Mouse (Mus musculus) skeletal muscle tissue, postnatal 0 days (tissue): ENCODE data around the gene Tmppe. TPM values are rescaled to one million over a fixed set of nuclear protein-coding genes. Genes with fewer than 3 reads are reported as not detected.

Experiments
- polyA plus RNA-seq: library from polyadenylated mRNA; unstranded; fragments of >200 nt; fragmentation: Nextera tagmentation; extraction: Ambion mirVana; gene quantifications from 2 replicates; pipeline ENCODE4 v1.2.1, GENCODE M21; 2015

Tmppe gene
- 2.5 and 2.7 TPM in 2 replicates for polyA plus RNA-seq

DNA sequence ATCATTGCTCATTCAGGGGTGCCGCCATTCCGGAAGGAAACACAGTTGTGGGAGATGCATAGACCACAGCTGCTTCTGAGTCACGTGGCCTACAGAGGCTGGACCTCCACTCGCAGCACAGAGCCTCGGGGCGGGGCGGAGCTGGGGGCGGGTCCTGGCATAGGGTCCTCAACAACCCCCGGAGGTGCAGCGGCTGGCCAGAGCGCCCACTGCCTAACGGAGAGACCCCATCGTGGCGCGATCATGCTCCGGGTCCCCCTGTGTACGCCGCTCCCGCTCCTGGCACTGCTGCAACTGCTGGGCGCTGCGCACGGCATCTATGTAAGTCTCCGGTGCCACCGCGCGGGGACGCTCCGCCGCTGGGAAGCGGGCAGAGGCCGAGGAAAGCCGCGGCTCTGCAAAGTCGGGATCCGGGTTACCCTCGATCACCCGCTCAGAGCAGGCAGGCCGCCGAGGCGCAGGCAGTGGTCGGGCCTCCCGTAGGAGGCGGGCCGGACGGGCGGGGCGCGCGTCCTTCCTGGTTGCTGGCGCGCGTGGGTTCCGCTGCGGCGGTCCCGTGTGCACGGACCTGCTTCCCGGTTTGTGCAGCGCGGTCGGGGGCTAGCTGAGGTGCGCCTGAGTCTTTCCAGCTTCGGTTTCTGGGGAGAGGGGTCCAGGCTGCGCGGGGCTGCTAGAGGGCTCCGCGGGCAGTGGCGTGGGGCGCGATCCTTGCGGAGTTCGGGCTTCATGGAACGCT, at the start of gene Tmppe, which contains the start of gene Glb1:
TSS of gene Tmppe (plus strand) at position 157 of the 736 bp plus-strand sequence.
TSS of gene Glb1 (plus strand) at position 128 of the 736 bp plus-strand sequence.

DNA sequence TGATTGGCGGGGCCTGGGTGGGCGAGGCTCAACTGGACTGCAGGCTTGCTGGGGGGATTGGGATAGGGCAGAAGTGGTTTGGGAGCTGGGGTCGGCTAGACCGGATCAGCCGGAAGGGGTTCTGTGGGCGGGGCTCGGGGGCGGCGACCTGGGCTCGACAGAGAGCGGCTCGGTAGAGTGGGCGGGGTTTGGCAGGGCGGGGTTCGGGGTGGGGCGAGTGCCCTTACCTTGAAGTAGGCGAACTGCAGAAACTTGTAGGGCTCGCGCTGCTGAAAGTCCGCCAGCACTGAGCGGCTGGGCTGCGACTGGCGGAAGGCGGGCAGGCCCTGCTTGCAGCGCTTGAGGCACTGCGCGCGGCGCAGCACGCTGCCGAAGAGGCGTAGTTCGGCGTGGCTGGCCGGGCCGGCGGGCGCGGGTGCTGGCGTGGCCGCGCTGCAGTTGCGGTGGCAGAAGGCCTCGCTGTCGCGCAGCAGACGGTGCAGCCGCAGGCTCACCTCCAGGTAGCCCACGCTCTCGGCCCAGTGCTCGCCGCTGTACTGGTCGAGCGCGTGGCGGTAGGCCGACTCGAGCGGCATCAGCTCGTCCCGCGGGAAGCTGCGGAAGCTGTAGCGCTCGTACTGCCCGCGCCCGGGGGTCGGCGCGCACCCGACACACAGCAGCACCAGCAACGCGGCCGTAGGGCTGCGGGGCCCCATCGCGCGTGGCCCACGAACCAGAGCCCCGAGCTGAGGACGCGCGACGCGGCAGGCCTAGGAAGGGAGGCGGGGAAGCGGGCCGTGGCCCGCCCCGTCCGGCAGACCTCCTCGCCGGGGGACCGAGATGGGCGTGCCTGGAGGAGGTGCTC, 10.8 kb upstream of the Tmppe start, which contains the start of gene Crtap:
TSS of gene Crtap (minus strand) at position 771 of the 844 bp plus-strand sequence.

Other genes starting within 250 kb of the Tmppe start
- gene Bcl2a1c, start 71.0 kb upstream of the Tmppe start, polyA plus RNA-seq = not detected in 2 replicates
- gene Crtap, start 10.4 kb upstream of the Tmppe start, polyA plus RNA-seq = 90.7 and 128 TPM in 2 replicates
- 13.3 and 16.7 TPM in 2 replicates for gene Glb1, start within 50 bp of the Tmppe start, polyA plus RNA-seq
- gene Ccr4, start 103.8 kb downstream of the Tmppe start, polyA plus RNA-seq = 0.38 TPM in 1 of 2 replicates, not detected in the other
- 0.18 TPM in 1 of 2 replicates, not detected in the other for gene C130032M10Rik, start 114.6 kb downstream of the Tmppe start, polyA plus RNA-seq
- gene Trim71, start 163.3 kb downstream of the Tmppe start, polyA plus RNA-seq = 0.01 TPM in 1 of 2 replicates, not detected in the other
- 25.3 and 25.9 TPM in 2 replicates for gene Cnot10, start 239.1 kb downstream of the Tmppe start, polyA plus RNA-seq